In genomic region chr1:87021584-87021983, GRCm38 (mm10) we compare ENCODE assay signal across 20 mouse cellular contexts.
"Had no signal": no experiment of that assay in that cellular context is flagged by ENCODE, and none has a peak within 500 bp of the region (broad histone marks: within the 10 kb centered on the region; RNA-seq: fewer than 3 reads in every experiment).

No protein-coding gene starts in this region.

- H3K9me3 ChIP-seq: limb, embryonic 12.5 days; limb, embryonic 15.5 days had no signal

- H3K4me2 ChIP-seq: limb, embryonic 12.5 days; limb, embryonic 15.5 days; liver, embryonic 11.5 days; lung, embryonic 14.5 days; midbrain, embryonic 11.5 days had no signal

- H3K27ac ChIP-seq: limb, embryonic 12.5 days; limb, embryonic 15.5 days; liver, embryonic 14.5 days; stomach, postnatal 0 days had no signal

- H3K4me1 ChIP-seq: limb, embryonic 12.5 days; limb, embryonic 15.5 days had no signal

- ATAC-seq: intestine, embryonic 16.5 days; liver, postnatal 0 days had no signal

- DNase-seq: kidney, adult 2 months; kidney, postnatal 10 days; kidney, postnatal 36 days; left cerebral cortex, postnatal 4 days; liver, postnatal 0 days; lung, embryonic 14.5 days; lung, postnatal 10 days; lung, postnatal 36 days; midbrain, embryonic 14.5 days; right cerebral cortex, postnatal 14 days; right cerebral cortex, postnatal 4 days; thymus, adult 18-20 months; thymus, postnatal 36 days had no signal

- H3K27me3 ChIP-seq: limb, embryonic 12.5 days; limb, embryonic 15.5 days had no signal

- H3K4me3 ChIP-seq: limb, embryonic 12.5 days; limb, embryonic 15.5 days had no signal

- H3K9ac ChIP-seq: limb, embryonic 12.5 days; limb, embryonic 15.5 days; liver, embryonic 14.5 days; liver, postnatal 0 days; lung, embryonic 14.5 days had no signal
